Mouse (Mus musculus) thymus, adult 2 months (tissue): ENCODE data around the gene Gmnn.

Experiments
- CTCF ChIP-seq: fragments of 200-500 bp; IDR thresholded peaks from 2 replicates; pipeline ENCODE4 v1.5.1; 2012; ENCODE audit warnings: mild to moderate bottlenecking, control low read depth, low read length, moderate library complexity, borderline replicate concordance; ENCODE audit not compliant: control insufficient read depth, poor library complexity, insufficient read depth; ENCODE audit errors: extremely low read depth
- POLR2A ChIP-seq: fragments of 200-500 bp; IDR thresholded peaks from 2 replicates; pipeline ENCODE4 v1.6.1; 2012; ENCODE audit warnings: mild to moderate bottlenecking, low read length, control low read depth, moderate library complexity; ENCODE audit not compliant: control insufficient read depth, poor library complexity, insufficient read depth; ENCODE audit errors: extremely low read depth

DNA sequence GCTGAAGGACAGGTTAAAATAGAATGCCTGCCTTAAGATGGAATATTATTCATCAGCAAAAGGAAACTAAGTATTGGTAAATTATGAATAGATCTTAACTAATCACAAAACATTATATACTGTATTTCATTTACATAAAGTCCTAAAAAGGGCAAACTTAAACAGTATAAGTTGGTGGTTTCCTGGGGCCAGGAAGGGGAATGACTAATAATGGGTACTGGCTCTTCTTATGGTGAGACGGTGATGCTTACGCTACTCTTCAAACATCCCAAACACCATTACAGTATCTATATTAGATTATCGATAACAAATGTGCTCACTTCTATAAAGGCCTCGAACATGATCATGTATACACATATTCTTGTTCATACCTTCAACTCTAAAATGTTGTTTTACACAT is 37.0 kb upstream of the Gmnn start:
- no peak for TF ChIP-seq POLR2A
- no peak for TF ChIP-seq CTCF
